Mouse (Mus musculus) bone marrow, adult 2 months (tissue): Measurements from ENCODE around the gene Cyyr1.

ENCODE experiments used
- CTCF ChIP-seq: fragments of 200-500 bp; IDR thresholded peaks from 2 replicates; pipeline ENCODE4 v1.5.1; 2011; ENCODE audit warnings: low read length, control low read depth; ENCODE audit not compliant: control insufficient read depth, insufficient read depth
- POLR2A ChIP-seq: fragments of 200-500 bp; IDR thresholded peaks from 2 replicates; pipeline ENCODE4 v1.6.1; 2011; ENCODE audit warnings: low read depth, mild to moderate bottlenecking, control low read depth, low read length, borderline replicate concordance; ENCODE audit not compliant: control insufficient read depth

DNA sequence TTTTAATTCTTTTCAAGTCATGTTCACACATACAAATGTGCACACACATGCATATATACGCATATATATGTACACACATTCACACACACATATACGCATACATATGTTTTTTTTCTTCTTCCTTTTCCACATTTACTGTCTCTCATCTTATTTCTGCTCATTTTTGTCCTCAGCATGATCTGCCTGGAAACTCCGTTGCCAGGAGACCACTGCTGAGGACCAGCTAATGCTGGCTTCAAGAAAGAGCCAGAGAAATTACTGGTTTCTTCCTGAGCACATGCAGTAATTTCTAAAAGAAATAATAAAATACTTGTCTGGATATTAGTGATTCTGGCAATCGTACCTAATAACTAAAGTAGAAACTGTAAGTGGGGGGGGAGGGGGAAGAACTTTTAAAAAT is 68.6 kb downstream of the Cyyr1 start:
- TF ChIP-seq CTCF (no peak), POLR2A (no peak)
